Mouse (Mus musculus): ENCODE results near the gene Zbtb7b.

The Zbtb7b gene

GRCm38 (mm10) chr3:89418861-89419250, 24.3 kb upstream of the Zbtb7b start:
- DNase-seq (ENCODE audit: low spot score in 2 of 2): peak; percentile 73 to 88

GRCm38 (mm10) chr3:89418170-89418860, 23.7 kb upstream of the Zbtb7b start, which contains the start of the genes Cks1b and Shc1:
Gene Cks1b (minus strand): TSS chr3:89418383.
Gene Shc1 (plus strand): TSS chr3:89418443.
- DNase-seq (ENCODE audit: low spot score in 2 of 2): peak; percentile 94 to 95

GRCm38 (mm10) chr3:89417840-89418169, 23.2 kb upstream of the Zbtb7b start:
- DNase-seq (ENCODE audit: low spot score in 2 of 2): no peak

- no peak for DNase-seq (ENCODE audit: low spot score in 2 of 2)
These were observed 22.6 kb upstream of the Zbtb7b start for GRCm38 (mm10) chr3:89417131-89417530.

GRCm38 (mm10) chr3:89416158-89416557, 21.6 kb upstream of the Zbtb7b start:
- no peak for DNase-seq (ENCODE audit: low spot score in 2 of 2)

- DNase-seq (ENCODE audit: low spot score in 2 of 2): peak; percentile 96 to 97
These were observed 17.2 kb upstream of the Zbtb7b start, which contains the start of gene Flad1 for GRCm38 (mm10) chr3:89411490-89412393. Gene Flad1 (minus strand): TSS chr3:89411870.

- no peak for DNase-seq (ENCODE audit: low spot score in 2 of 2)
These were observed 16.3 kb upstream of the Zbtb7b start for GRCm38 (mm10) chr3:89410864-89411263.

GRCm38 (mm10) chr3:89409701-89410100, 15.1 kb upstream of the Zbtb7b start:
- no peak for DNase-seq (ENCODE audit: low spot score in 2 of 2)

- DNase-seq (ENCODE audit: low spot score in 2 of 2): no peak
These were observed 13.9 kb upstream of the Zbtb7b start for GRCm38 (mm10) chr3:89408448-89408847.

GRCm38 (mm10) chr3:89406887-89407286, 12.3 kb upstream of the Zbtb7b start:
- DNase-seq (ENCODE audit: low spot score in 2 of 2): no peak

GRCm38 (mm10) chr3:89402693-89403092, 8.1 kb upstream of the Zbtb7b start, which contains the start of gene Lenep:
Gene Lenep (minus strand): TSS chr3:89402793.
- no peak for DNase-seq (ENCODE audit: low spot score in 2 of 2)

GRCm38 (mm10) chr3:89401329-89401728, 6.8 kb upstream of the Zbtb7b start:
- DNase-seq (ENCODE audit: low spot score in 2 of 2): no peak

- DNase-seq (ENCODE audit: low spot score in 2 of 2): no peak
These were observed 2.1 kb upstream of the Zbtb7b start for GRCm38 (mm10) chr3:89396654-89397005.

GRCm38 (mm10) chr3:89395806-89396653, 1.5 kb upstream of the Zbtb7b start:
- DNase-seq (ENCODE audit: low spot score in 2 of 2): peak in 1 of 2 experiments; percentile 59

GRCm38 (mm10) chr3:89395419-89395805, 836 bp upstream of the Zbtb7b start:
- no peak for DNase-seq (ENCODE audit: low spot score in 2 of 2)

- peak; percentile 75 to 84 for DNase-seq (ENCODE audit: low spot score in 2 of 2)
These were observed 299 bp upstream of the Zbtb7b start for GRCm38 (mm10) chr3:89394894-89395256.

GRCm38 (mm10) chr3:89393605-89394004, 971 bp downstream of the Zbtb7b start:
- DNase-seq (ENCODE audit: low spot score in 2 of 2): peak; percentile 99

GRCm38 (mm10) chr3:89392871-89393311, 1.7 kb downstream of the Zbtb7b start:
- DNase-seq (ENCODE audit: low spot score in 2 of 2): no peak

GRCm38 (mm10) chr3:89391663-89392511, 2.7 kb downstream of the Zbtb7b start:
- DNase-seq (ENCODE audit: low spot score in 2 of 2): peak in 1 of 2 experiments; percentile 58

- DNase-seq (ENCODE audit: low spot score in 2 of 2): no peak
These were observed 3.6 kb downstream of the Zbtb7b start for GRCm38 (mm10) chr3:89390699-89391662.
